Mouse (Mus musculus): ENCODE measurements around the gene Esd.

Gene Esd

DNA sequence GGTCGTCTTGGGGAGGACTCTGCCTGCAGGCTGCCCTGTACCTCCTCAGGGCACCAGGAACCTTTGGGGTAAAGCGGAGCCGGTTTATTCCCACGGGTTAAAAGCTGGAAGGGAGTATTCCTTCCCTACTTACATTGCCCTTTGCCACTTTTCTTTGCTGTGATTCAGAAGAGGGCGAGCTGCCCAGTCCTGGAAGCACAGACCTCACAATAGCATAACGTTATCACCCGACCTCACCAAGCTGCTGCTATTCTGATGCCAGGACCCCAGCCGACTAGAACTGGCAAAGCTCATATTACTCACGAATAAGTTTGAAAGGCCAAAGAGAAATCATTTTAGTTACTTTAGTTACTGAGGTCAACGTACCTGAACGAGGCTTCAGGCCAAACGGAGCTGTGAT is 62.8 kb downstream of the Esd start:
- DNase-seq (ENCODE audit: low read depth, low spot score): no peak

- DNase-seq (ENCODE audit: low read depth, low spot score): no peak
These were observed 65.4 kb downstream of the Esd start for GRCm38 (mm10) chr14:74797386-74798062.

GRCm38 (mm10) chr14:74798063-74798890 is 66.2 kb downstream of the Esd start:
- no peak for DNase-seq (ENCODE audit: low read depth, low spot score)
